Mouse (Mus musculus): ENCODE data around the gene Zbtb32. TPM values are rescaled to one million over a fixed set of nuclear protein-coding genes. Genes with fewer than 3 reads are reported as not detected.

Gene Zbtb32
- total RNA-seq, 2 experiments from 2014 or later = not detected

- no peak for DNase-seq
These were observed 31.2 kb downstream of the Zbtb32 start for GRCm38 (mm10) chr7:30567555-30567954.

- no peak for DNase-seq
These were observed 32.7 kb downstream of the Zbtb32 start for GRCm38 (mm10) chr7:30566033-30566432.

- no peak for DNase-seq
These were observed 33.6 kb downstream of the Zbtb32 start, which contains the start of gene Igflr1 for GRCm38 (mm10) chr7:30564970-30565571. Gene Igflr1 (plus strand): TSS chr7:30565427.

- DNase-seq = no peak
These were observed 34.8 kb downstream of the Zbtb32 start for GRCm38 (mm10) chr7:30563906-30564280.

- peak; percentile 94 for DNase-seq
These were observed 35.4 kb downstream of the Zbtb32 start, which contains the start of the genes U2af1l4, Gm49396 and Psenen for GRCm38 (mm10) chr7:30563117-30563905. Gene U2af1l4 (plus strand): TSS chr7:30563301. Gene Gm49396 (plus strand): TSS chr7:30563344. Gene Psenen (minus strand): TSS chr7:30563627.

GRCm38 (mm10) chr7:30562526-30563116 is 36.1 kb downstream of the Zbtb32 start:
- no peak for DNase-seq

- no peak for DNase-seq
These were observed 38.4 kb downstream of the Zbtb32 start for GRCm38 (mm10) chr7:30560296-30560695.

- peak; percentile 97 for DNase-seq
These were observed 39.2 kb downstream of the Zbtb32 start, which contains the start of gene Lin37 for GRCm38 (mm10) chr7:30559443-30559954. Gene Lin37 (minus strand): TSS chr7:30559838.

GRCm38 (mm10) chr7:30558656-30559442 is 39.9 kb downstream of the Zbtb32 start:
- no peak for DNase-seq

- no peak for DNase-seq
These were observed 40.7 kb downstream of the Zbtb32 start for GRCm38 (mm10) chr7:30557901-30558514.

- DNase-seq = no peak
These were observed 41.7 kb downstream of the Zbtb32 start for GRCm38 (mm10) chr7:30556894-30557536.

- no peak for DNase-seq
These were observed 44.7 kb downstream of the Zbtb32 start for GRCm38 (mm10) chr7:30553810-30554584.

- peak; percentile 70 for DNase-seq
These were observed 45.6 kb downstream of the Zbtb32 start for GRCm38 (mm10) chr7:30553021-30553589.

- peak; percentile 96 for DNase-seq
These were observed 46.3 kb downstream of the Zbtb32 start, which contains the start of the genes Hspb6 and Proser3 for GRCm38 (mm10) chr7:30552102-30553020. Gene Hspb6 (plus strand): TSS chr7:30552178. Gene Proser3 (minus strand): TSS chr7:30552299.

- DNase-seq = no peak
These were observed 47.1 kb downstream of the Zbtb32 start for GRCm38 (mm10) chr7:30551445-30552101.

GRCm38 (mm10) chr7:30550603-30551002 is 48.1 kb downstream of the Zbtb32 start:
- no peak for DNase-seq

- no peak for DNase-seq
These were observed 48.8 kb downstream of the Zbtb32 start for GRCm38 (mm10) chr7:30549880-30550279.

- DNase-seq = no peak
These were observed 54.4 kb downstream of the Zbtb32 start for GRCm38 (mm10) chr7:30544327-30544726.
